Mouse (Mus musculus): Measurements from ENCODE around the gene Aff1. TPM values are rescaled to one million over a fixed set of nuclear protein-coding genes. Genes with fewer than 3 reads are reported as not detected.

Aff1 gene
- total and polyA plus RNA-seq, 2 experiments from 2014 or later: 6.5 to 29.0 TPM

DNA sequence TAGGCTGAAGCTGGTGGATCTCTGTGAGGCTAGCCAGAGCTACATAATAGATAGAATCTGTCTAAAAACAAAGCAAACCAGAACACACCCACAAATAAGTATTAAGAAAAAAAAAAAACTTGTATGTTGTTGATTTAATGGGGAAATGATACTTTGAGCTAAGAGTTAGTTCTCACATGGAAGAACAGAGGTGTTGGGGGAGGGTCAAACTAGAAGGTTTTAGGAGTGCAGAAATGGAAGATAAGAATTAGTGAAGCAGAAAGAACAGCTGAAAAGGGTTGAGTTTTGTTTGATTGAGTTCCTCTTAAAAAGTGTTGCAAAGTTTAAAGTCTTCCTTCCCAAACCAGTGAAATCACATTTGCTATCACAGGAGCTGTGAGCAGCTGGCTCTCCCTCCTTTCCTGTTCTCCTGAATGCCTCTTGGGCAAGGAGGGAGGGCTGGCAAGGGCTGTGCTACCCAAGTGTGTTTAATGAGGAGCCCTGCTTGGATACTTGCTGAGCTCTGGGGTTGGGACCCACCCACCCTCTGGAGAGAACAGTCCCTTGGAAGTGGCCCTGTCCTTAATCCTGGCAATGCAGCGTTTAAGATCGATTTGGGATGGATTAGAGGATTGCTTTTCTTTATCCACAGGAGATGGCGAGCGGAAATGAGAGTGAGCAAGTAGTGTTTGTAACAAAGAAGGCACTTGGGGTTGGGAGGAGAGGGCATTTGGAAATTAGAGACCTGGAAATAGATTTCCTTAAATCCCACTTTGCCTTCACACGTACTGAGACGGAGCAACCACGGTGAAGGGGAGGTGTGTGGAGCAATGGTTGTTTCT lies 57.5 kb downstream of the Aff1 start:
- no peak for ATAC-seq (ENCODE audit: insufficient read depth, low read depth)
- 73% methylated on average over 7 of the region's 7 CpGs for whole genome bisulfite sequencing
- Histone ChIP-seq H3K27me3 (ENCODE audit: control insufficient read depth, insufficient read depth, low read length) (no peaks in the 10 kb centered on the region), H3K27ac (ENCODE audit: low read depth) (no peak overlapping the region), H3K4me1 (ENCODE audit: control insufficient read depth, insufficient read depth) (peaks cover 4% of the 10 kb centered on the region; the same call in 1 of the 2 replicates), H3K9me3 (replicated peaks; ENCODE audit: control insufficient read depth, low read length) (no peaks in the 10 kb centered on the region), H3K36me3 (replicated peaks; ENCODE audit: control insufficient read depth, insufficient read depth, low read length) (no peaks in the 10 kb centered on the region), H3K9ac (replicated peaks; ENCODE audit: low read depth, low read length) (no peak overlapping the region), H3K4me3 (ENCODE audit: low read depth, low read length) (no peak overlapping the region), H3K4me2 (ENCODE audit: low read depth, low read length) (no peak overlapping the region)
- no peak for TF ChIP-seq CTCF (IDR thresholded peaks at IDR 0.05; ENCODE audit: low read depth)
- no peak for TF ChIP-seq EP300 (IDR thresholded peaks at IDR 0.05; ENCODE audit: low read depth)
- DNase-seq (ENCODE audit: low spot score): no peak

DNA sequence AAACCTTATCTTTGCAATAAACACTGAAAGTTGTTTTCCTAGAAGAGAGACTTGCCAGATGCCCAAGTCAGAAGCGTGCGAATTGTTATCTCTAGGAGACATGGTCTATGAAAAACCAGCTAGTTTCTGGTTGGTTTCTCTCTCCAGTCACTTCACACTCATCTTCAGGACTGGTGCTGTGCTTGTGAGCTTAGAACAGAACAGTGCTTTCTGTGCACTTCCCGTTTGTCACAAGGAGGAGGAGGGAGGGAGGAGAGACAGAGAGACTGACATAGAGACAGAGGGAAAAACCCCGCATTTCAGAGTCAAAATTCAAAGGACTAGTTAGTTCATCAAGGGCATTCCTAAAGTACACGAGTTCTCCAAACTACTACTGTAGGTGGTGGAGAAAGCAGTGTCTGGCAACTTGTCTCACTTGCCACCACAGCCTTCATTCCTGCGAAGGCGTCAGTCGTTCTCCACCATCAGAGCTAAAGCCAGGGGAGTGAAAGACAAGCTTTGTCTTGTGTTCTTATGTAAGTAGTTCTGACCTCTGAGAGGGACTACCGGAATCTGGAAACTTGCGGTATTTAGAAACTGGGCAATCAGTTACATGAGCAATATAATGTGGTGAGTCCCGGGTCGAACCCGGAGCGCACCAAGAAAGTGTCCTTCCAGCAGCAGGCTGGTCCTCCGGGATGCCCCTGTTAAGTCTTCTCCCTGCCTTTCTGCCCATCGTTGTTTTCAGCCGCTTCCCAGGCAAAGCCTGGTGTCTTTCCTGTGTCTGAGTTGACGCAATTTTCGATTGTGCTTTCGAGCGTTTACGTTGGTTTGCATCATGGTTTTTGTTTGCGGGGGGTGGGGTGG lies 60.7 kb downstream of the Aff1 start:
- peak overlapping the region; percentile 76 for H3K9ac ChIP-seq (replicated peaks; ENCODE audit: low read depth, low read length)
- TF ChIP-seq EP300 (IDR thresholded peaks at IDR 0.05; ENCODE audit: low read depth) (no peak), CTCF (IDR thresholded peaks at IDR 0.05; ENCODE audit: low read depth) (no peak)
- peak overlapping the region; percentile 84 for H3K4me2 ChIP-seq (ENCODE audit: low read depth, low read length)
- peak; percentile 64 for DNase-seq (ENCODE audit: low spot score)
- H3K9me3 ChIP-seq (replicated peaks; ENCODE audit: control insufficient read depth, low read length): no peaks in the 10 kb centered on the region
- H3K27ac ChIP-seq (ENCODE audit: low read depth): peak overlapping the region; percentile 98
- no peaks in the 10 kb centered on the region for H3K27me3 ChIP-seq (ENCODE audit: control insufficient read depth, insufficient read depth, low read length)
- peak overlapping the region; percentile 70 for H3K4me3 ChIP-seq (ENCODE audit: low read depth, low read length)
- 1% methylated on average over 23 of the region's 23 CpGs for WGBS
- ATAC-seq (ENCODE audit: insufficient read depth, low read depth): no peak
- H3K36me3 ChIP-seq (replicated peaks; ENCODE audit: control insufficient read depth, insufficient read depth, low read length): no peaks in the 10 kb centered on the region
- H3K4me1 ChIP-seq (ENCODE audit: control insufficient read depth, insufficient read depth): peaks cover 11% of the 10 kb centered on the region

DNA sequence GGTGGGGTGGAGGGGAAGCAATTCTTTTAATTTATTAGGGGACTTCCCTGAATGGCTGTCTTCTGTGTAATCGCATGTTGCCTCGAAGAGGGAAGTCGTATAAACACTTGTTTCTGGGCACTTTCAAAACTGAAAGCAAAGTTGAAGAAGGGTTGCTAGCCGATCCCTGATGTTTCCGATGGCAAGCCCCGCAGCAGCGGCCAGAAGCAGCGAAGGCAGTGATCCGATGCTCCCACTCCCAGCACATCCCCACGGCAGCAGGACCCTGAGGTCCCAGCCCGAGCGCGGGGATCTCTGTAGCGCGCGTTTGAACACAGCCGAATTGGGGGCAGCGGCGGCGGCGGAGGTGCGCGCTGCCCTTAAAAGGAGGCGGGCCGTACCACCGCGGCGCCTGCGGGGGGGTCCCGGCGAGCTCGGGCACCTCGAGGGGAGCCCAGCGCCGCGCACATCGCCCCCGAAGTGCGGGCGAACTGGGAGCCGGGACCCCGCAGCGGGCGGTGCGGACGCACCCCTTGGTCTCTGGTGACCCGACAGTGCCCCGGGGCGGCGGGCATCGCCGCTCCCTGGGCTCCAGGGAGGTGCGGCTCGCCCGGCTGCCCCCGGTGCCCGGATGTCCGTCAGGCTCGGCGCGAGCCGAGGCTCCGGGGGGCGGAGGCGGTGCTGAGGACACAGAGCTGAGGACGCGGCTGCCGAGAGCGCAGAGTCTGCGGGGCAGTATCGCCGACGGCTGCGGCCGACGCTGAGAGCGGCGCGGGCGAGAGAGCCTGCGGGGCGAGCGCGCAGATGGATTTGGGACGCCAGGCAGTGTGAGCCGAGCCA lies 61.5 kb downstream of the Aff1 start:
- Histone ChIP-seq H3K4me3 (ENCODE audit: low read depth, low read length) (peak overlapping the region; percentile 70), H3K4me2 (ENCODE audit: low read depth, low read length) (peak overlapping the region; percentile 84), H3K9me3 (replicated peaks; ENCODE audit: control insufficient read depth, low read length) (no peaks in the 10 kb centered on the region), H3K4me1 (ENCODE audit: control insufficient read depth, insufficient read depth) (peaks cover 15% of the 10 kb centered on the region), H3K36me3 (replicated peaks; ENCODE audit: control insufficient read depth, insufficient read depth, low read length) (no peaks in the 10 kb centered on the region), H3K27me3 (ENCODE audit: control insufficient read depth, insufficient read depth, low read length) (no peaks in the 10 kb centered on the region), H3K9ac (replicated peaks; ENCODE audit: low read depth, low read length) (peak overlapping the region; percentile 76), H3K27ac (ENCODE audit: low read depth) (peak overlapping the region; percentile 98)
- 0% methylated on average over 84 of the region's 86 CpGs for WGBS
- TF ChIP-seq EP300 (IDR thresholded peaks at IDR 0.05; ENCODE audit: low read depth): 0 out of 2 replicates have a peak, but pooled peaks have one; percentile 11
- TF ChIP-seq CTCF (IDR thresholded peaks at IDR 0.05; ENCODE audit: low read depth): no peak
- DNase-seq (ENCODE audit: low spot score) (peak; percentile 85), ATAC-seq (ENCODE audit: insufficient read depth, low read depth) (peak; percentile 95)

DNA sequence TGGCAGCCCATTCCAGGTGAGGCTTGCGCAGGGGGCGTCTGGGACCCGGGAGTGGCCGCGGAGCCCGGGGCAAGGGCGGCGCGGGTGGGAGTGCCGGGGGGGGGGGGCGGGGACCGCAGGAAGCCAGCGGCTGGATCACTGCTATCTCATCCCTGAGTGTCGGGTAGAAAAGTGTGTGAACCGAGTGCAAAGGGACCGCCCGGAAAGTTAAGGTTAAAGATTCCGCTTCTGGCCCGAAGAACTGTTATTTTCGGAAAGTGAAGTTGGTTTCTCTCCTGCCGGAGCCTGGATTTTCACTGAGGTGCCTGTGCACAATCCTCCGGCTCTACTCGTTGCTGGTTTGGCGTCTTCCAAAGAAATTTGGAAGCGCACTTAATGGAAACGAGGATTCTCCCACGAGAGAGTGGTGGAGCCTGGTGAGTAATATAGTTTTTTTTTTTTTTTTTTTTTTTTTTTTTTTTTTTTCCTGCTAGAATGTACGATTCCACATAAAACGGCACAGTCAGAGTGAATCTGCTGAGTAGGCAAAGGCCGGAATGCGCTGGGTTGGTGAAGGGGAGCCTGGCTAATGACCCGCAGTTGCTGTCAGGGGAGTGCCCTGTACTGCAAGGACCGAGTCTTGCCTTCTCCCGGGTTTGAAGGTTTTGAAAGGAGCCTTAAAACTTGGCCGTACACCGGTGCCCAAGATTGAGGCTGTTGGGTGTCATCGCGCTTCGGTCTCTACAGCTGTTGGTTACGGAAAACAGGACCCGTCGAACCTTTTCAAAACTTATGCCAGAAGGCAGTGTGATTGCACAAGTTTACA lies 62.4 kb downstream of the Aff1 start:
- Histone ChIP-seq H3K36me3 (replicated peaks; ENCODE audit: control insufficient read depth, insufficient read depth, low read length) (no peaks in the 10 kb centered on the region), H3K4me2 (ENCODE audit: low read depth, low read length) (peak overlapping the region; percentile 84), H3K27me3 (ENCODE audit: control insufficient read depth, insufficient read depth, low read length) (no peaks in the 10 kb centered on the region), H3K4me3 (ENCODE audit: low read depth, low read length) (peak overlapping the region; percentile 70), H3K9ac (replicated peaks; ENCODE audit: low read depth, low read length) (peak overlapping the region; percentile 76), H3K27ac (ENCODE audit: low read depth) (peak overlapping the region; percentile 98), H3K4me1 (ENCODE audit: control insufficient read depth, insufficient read depth) (peaks cover 18% of the 10 kb centered on the region), H3K9me3 (replicated peaks; ENCODE audit: control insufficient read depth, low read length) (no peaks in the 10 kb centered on the region)
- DNase-seq (ENCODE audit: low spot score) (peak; percentile 75), ATAC-seq (ENCODE audit: insufficient read depth, low read depth) (peak; percentile 73)
- TF ChIP-seq CTCF (IDR thresholded peaks at IDR 0.05; ENCODE audit: low read depth) (no peak), EP300 (IDR thresholded peaks at IDR 0.05; ENCODE audit: low read depth) (0 out of 2 replicates have a peak, but pooled peaks have one; percentile 29)
- WGBS: 2% methylated on average over 39 of the region's 42 CpGs
